Mouse (Mus musculus) urinary bladder, postnatal 36 days (tissue): Measurements from ENCODE around the gene Tmprss15.

ENCODE experiments used
- DNase-seq, 2 experiments: peaks; one replicate each; pipeline ENCODE4 v3.0.0; 2022; ENCODE audit warnings: low spot score in 2 of 2, mixed read lengths in 1 of 2

Gene Tmprss15

DNA sequence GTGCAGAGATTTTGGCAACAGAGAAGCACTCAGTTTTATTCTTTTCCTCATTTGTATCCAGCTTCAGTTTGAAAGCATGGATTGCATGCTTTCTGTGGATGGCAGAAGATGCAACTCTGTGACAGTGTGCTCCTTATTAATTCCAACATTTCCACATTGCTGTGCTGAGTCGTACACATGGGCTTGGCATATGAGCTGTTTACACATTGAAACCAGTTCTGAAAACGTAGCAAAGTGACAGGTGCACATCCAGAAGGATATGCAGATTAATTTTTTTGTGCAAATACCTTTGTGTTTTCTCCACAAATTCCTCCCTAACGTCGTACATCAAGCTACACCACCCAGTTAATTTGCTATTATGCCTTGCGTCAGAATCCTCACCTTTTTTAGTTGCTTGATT lies 168.3 kb downstream of the Tmprss15 start:
- DNase-seq: no peak
